Mouse (Mus musculus) v-Abl transformed pro-B cells (cell line): ENCODE measurements around the gene Hoxd4.

ENCODE experiments used
- in situ Hi-C, 2 experiments: fragments of 400-800 bp; cut with MboI; formaldehyde crosslinking; loops; one replicate each; pipeline ENCODE4 v1.15.1; 2025; ENCODE audit not compliant: unreplicated experiment in 2 of 2

Gene Hoxd4

DNA sequence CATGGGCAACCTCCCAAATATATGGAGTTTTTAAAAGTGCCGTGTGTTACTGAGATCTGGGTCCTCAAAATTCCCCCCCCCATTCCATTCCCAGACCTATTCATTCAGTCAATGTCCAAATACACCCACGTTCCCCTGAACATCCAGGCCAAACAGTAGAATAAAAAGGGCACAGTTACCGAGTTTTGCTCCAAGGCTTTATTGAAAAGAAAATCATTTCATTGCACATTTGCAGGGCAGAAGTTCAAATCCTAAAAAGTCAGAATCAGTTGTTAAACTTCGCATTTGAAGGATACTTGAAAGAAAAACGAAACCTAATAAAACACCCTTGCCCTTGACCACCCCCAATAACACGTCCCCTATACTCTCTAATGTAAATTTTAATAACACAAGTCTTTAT, 8.9 kb upstream of the Hoxd4 start:
- in situ Hi-C loops, result loop anchor here (5.0 to 25.0 kb wide), 8 partner anchors 359 to 1259 kb away; no protein-coding TSS in a partner anchor

DNA sequence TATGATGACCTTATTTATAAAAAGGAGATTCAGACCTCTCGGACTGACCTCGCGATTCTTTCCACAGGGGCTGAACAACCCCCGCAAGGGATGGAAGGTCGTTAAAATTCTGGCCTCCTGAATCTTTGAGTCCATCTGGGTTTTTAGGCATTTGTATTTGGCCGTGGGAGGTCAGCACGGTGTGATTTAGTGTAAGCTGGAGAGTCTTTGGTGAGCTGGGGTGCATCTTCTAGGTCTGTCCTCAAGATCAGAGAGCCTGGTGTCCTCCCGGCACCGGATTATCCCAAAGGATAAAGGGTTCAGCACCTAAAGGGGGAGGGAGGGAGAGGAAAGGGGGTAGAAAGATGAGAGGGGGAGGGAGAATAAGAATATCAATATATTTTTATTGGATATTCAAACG, 8.4 kb upstream of the Hoxd4 start:
- in situ Hi-C loops, result loop anchor here (5.0 to 25.0 kb wide), 8 partner anchors 359 to 1259 kb away; no protein-coding TSS in a partner anchor

DNA sequence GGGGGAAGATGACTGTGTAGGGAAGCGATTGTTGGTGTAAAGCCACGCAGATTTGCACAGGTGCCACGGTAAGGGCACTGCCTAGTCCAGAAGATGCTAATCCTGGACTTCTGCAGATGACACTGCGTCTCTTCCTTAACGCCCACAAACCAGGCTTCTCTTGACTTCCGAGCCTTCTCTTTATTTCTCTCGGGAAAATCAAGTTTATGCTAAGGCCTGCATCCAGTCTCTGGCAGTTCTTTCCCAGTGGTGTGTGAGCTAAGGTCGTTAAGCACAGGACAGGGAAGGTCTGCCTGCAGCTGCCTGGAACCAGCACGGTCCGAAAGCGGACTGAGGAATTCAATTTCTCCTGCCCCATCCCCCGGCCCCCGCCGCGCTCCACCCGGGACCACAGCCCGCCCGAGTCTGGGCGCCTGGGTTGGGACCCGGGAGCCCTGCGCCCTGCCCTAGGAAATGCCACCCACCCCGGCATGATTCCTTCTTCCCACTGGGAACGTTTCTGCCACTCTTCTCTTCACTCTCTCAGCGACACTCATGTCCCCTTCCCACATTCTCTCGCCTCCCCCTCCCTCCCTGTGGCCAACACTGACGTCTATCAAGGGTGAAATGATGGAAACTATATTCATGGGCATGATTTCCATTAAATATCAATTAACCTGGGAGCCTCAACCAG, 7.9 kb upstream of the Hoxd4 start:
- in situ Hi-C loops, result loop anchor here (5.0 to 25.0 kb wide), 8 partner anchors 358 to 1258 kb away; no protein-coding TSS in a partner anchor

DNA sequence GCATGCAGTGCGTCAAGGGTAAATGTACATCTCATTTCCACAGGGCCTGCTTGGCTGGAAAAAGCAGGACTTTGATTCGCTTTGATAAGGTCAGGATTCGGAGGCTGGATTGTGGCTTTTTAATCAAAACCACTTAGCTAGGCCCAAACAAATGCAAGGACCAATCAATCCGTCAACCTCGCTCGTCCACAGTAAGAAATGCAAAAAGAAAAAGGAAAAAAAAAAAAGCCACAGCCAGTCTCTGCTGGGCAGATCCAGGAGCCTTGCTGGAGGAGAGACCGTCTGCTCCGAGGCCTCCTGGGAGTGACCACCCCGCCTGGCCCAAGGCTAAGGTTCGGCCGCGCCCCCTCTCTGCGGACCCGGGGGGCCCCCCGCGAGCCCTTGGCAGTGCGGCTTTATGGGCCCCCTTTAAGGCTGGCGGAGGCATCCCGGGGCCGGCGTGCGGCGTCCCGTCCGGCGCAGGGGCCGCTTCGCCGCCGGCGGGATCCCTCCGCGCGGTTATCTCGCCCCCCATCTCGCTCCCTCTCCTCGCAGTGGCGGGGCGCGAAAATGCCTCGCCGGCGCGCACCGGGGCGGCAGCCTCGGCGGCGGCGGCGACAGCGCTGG, 7.2 kb upstream of the Hoxd4 start, which contains the start of gene Hoxd8:
Gene Hoxd8 (plus strand): TSS at position 223 of the 606 bp plus-strand sequence.
- in situ Hi-C loops, result loop anchor here (5.0 to 25.0 kb wide), 8 partner anchors 358 to 1258 kb away; no protein-coding TSS in a partner anchor

DNA sequence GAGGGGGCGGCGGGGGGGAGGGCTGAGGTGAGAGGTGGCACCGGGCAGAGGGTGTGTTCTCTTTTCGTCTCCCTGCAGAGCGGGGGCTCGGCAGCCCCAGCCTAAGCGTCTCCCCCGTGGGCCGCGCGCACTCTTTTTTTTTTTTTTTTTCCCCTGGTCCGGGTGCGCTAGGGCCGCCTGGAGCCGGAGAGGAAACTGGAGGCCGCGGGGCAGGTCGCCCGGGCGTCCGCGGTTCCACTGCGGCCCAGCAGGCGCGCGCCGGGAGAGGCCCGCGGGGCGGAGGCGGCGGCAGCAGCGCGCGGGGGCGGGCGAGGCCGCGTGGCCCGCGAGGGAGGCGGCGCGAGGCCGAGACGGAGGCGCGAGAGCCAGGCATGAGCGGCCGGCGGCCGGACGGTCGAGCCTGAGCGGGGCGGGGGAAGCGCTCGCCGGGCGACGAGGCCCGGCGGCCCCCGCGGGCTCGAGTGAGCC, 6.7 kb upstream of the Hoxd4 start:
- in situ Hi-C loops, result loop anchor here (5.0 to 25.0 kb wide), 8 partner anchors 357 to 1257 kb away; no protein-coding TSS in a partner anchor

DNA sequence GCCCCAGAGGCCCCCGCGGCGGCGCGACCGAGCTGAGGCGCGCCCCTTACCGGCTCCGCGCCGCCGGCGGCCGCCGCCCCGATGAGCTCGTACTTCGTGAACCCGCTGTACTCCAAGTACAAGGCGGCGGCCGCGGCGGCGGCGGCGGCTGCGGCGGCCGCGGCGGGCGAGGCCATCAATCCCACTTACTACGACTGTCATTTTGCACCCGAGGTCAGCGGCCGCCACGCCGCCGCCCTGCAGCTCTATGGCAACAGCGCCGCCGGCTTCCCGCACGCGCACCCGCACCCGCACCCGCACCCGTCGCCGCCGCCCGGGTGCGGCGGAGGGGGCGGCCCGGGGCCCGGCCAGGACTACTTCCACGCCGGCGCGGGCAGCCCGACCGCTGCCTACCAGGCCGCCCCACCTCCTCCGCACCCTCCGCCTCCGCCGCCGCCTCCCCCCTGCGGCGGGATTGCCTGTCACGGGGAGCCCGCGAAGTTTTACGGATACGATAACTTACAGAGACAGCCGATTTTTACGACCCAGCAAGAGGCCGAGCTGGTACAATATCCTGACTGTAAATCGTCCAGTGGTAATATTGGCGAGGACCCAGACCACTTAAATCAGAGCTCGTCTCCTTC, 6.2 kb upstream of the Hoxd4 start:
- in situ Hi-C loops, result loop anchor here (10.0 to 25.0 kb wide), 6 partner anchors 357 to 1257 kb away; no protein-coding TSS in a partner anchor

DNA sequence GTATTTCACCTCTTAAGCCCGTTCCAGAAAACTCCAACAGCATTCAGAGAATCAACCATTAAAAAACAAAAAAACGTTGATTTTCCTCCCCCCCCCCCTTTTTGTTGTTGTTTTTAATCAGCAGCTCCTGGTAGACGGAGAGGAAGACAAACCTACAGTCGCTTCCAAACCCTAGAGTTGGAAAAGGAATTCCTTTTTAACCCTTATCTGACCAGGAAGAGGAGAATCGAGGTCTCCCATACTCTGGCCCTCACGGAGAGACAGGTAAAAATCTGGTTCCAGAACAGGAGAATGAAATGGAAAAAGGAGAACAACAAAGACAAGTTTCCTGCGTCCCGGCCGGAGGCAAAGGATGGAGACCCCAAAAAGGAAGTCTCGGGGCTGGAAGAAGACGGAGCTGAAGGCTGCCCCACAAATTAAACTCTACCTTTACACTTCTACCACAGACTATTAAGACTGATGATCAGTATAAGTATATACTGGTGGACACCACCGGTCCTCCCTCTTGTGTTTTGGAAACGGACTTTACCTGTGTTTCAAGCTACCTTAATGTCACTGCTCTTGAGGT, 5.3 kb upstream of the Hoxd4 start:
- in situ Hi-C loops, result loop anchor here (10.0 to 25.0 kb wide), 6 partner anchors 356 to 1256 kb away; no protein-coding TSS in a partner anchor

DNA sequence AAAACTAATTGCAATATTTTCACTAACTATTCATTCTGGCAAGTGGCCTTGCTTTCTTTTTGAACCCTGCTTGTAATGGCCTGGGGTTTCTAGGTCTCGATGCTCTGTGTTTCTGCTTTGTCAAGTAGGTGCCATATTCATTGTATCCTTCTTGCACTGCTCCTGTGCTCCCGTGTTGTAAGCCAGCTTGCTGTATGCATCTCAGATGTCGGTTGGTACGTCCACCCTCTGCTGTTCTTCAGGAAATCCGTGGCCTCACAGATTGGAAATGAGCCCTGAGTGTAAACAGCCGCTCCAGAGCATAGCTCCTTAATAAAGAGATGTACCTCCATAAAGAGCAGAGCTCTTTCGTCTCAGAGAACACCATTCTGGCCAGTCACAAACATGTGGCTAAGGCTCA, 4.1 kb upstream of the Hoxd4 start:
- in situ Hi-C loops, result loop anchor here (10.0 to 25.0 kb wide), 6 partner anchors 355 to 1255 kb away; no protein-coding TSS in a partner anchor

DNA sequence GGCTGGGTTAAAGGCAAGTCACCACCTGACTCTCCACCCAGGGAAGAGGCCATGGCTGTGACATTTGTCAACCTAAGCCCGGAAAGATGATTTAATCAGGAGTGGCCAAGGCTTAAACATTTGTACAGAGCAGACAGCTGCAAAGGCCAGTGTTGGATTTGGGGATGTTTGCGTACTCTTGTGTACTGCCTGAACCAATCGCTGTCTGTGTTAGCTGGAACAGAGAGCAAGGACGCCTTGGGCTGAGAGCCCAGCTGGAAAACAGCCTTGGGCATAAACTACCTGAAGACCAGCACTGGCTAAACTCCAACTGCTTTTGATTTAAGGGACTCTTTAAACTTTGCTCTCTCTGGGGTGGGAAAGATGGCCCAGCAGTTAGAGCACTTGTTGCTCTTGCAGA, 3.1 kb upstream of the Hoxd4 start:
- in situ Hi-C loops, result loop anchor here (10.0 to 25.0 kb wide), 6 partner anchors 354 to 1254 kb away; no protein-coding TSS in a partner anchor

DNA sequence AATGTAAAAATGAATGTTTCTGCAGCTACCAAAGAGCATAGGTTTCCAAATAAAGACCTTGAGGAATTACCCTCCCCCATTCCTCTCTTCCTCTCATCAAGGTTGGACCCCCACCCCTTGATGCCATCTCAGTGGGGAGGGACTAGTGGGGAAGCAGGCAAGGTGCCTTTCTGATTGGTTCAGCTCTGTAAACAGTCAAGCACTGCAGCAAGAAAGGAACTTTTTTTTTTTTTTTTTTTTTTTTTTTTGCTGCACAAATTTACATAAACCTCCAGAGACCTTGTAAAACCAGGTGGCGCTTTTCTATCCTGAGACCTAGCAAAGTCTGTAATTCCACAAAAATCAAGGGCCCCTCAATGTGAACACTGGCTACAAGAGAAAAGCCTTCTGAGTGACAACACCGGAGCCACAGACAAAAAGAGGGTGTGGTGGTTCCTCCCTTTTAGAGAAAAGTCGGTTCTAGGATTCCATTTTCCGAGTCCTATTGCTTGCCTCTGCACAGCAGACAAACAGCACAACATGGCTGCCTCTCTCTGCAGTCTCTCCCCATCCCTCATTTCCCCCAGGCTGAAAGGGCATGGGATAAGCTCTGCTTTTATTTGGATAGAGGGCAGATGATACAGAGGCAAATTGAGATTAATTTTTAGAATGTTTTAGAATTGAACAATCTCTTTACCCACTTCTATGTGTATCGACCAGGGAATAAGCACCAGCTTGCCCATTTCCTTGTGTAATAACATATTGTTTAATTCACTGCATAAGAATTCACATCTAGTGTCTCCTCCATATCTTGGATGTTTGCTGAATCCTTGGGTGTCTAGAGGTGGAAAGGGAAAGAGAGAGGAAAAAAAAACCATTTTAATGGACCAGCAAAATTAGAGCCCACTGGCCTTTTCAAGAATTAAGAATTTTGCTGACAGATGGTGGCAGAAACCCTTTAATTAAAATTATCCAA, 2.0 kb upstream of the Hoxd4 start:
- in situ Hi-C loops, result loop anchor here (10.0 to 25.0 kb wide), 7 partner anchors 345 to 1253 kb away; no protein-coding TSS in a partner anchor

DNA sequence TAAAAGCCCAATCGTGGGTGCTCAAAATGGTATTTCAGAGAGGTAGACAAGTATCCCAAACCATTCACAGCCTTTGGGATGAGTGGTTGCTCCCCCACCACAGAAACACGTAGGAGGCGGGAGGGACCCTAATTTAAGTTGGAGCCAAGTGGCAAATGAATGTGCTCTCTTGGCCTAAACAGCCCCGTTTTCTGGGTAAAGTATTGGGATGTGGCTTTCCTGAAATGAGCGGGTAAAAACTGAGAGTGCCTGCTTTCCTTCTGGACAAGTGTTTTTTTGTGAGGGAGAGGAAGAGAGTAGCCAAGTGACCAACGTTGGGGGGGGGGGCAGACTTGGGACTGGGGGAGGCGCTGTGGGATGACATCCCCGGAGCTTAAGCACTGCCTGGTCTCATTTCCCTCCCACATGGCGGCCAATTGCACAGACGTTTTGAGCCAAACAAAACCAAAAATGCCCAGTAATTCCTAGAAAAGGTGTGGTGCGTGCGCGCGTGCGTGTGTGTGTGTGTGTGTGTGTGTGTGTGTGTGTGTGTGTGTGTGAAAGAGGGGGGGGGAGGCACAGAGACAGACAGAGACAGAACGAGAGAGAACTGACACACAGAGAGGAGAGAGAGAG, 693 bp upstream of the Hoxd4 start:
- in situ Hi-C loops, result loop anchor here (10.0 to 25.0 kb wide), 5 partner anchors 344 to 1251 kb away; no protein-coding TSS in a partner anchor

DNA sequence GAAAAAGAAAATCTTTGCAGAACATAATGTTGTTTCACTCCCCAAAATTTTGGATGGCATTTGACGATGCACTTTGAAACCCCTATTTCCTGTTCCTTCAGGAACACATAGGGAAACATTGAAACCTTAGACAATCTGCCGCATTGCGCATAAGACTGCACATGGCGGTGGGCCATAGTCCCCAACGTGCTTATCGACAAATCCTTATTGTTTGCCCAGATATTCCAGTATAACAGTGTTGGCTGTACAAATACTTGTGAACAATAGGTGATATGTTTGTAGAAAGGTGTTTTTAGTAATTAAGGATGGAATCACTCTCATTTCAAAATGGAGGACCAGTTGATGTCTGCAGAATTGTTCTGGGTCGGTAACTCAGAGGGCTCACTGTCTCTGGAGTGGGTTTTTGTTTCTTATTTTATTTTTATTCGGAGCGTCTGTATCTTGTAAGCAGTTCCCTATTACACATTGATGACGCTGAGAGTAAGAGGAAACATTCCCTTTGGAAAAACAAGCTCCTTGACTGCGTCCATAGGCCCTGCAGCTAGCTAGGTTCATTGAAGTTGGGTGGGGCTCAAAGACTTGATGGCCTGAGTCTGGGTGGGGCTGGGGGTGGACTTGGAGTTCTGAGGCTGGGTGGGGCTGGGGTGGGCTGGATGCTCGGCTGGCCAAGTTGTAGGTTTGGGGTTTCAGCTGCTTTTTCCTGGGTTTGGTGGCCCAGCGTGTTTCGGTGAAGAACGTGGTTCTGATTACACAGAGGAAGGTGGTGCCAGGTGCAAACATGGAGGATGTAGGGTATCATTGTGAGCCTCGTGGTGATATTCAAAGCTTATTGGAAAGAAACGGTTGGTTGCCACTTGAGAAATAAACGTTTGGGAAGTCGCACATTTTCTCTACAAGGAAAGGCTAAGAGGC, 1.8 kb downstream of the Hoxd4 start:
- in situ Hi-C loops, result loop anchor here (10.0 to 25.0 kb wide), 5 partner anchors 341 to 1249 kb away; no protein-coding TSS in a partner anchor

DNA sequence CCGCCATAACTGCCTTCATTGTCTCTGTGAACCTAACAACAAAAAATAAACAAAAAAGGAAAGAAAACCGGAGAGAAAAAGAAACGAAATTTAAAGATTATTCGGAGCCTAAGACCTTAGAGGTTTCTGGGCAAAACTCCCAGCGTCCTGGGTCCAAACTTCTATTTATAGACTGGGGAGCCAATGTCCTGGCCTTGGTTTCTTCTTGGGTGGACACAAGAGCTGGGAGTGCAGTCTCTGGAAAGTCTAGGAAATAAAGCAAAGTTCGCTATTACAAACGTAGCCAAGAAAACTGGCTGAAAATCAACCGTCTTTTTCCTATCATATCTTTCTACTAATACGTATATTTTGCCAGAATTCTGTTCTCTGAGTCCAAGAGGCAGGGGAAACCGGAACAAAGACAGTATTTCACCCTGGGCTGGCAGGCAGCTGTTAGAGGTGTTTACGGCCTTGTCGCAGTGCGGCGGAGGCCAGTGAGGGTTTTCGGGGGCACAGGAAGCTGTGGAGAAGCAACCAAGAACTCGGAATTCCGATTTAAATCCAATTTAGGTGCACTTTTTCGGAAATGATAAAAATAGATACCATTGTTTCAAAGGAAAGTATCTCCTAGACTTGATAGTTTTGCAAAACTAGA, 2.5 kb downstream of the Hoxd4 start:
- in situ Hi-C loops, result loop anchor here (10.0 to 25.0 kb wide), 5 partner anchors 341 to 1248 kb away; no protein-coding TSS in a partner anchor

DNA sequence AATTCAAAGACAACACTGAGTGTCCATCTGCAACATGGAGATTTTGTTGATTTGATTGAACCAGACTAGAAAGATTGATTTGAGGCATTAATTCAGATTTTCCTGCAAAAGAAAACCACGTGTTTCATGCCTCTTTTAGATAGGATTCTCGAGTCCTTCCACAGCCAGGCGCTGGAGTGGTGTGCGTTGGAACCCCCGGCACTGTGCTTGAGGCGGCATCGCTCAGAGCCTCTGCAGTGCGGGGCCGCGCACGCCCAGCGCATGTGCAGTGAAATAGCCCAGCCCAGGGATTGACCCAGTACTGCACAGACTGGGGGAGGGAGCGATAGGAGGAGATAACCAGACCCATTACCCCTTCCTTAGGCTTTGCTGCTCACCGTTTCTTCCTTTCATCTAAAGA, 3.2 kb downstream of the Hoxd4 start:
- in situ Hi-C loops, result loop anchor here (5.0 to 25.0 kb wide), 7 partner anchors 247 to 1247 kb away; no protein-coding TSS in a partner anchor

DNA sequence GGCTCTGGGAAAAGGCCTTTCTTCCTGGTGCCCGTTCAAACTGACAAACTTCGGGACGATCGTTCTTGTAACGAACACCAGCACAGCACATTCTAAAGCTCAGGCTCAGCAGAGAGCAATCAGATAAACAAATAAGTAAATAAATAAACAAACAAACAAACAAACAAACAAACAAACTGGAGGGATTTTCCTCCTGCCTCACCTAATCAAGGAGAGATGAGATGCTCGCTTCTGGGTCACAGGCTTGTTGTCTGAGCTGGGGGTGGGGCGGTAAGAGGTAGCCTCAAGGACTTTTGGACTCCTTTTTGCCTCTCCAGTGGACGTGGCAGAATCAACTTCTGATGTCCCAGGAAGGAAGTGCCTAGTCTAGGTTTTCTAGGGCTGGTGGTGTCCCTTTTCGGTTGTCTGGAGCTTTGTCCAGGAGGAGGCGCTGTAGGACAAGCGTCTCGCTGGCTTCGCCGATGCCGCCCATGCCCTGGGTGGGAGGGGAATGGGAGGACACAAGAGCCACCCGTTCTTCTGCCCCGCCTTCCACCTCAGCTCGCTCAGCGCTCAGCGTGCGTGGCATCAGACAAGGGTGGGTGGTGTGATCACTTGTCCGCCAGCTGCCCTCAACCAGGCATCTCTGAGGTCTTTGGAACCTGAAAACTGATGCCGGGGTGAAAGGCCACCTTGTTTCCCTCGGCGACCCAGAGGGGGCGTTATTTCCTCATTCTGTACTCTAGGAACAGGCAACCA, 3.9 kb downstream of the Hoxd4 start:
- in situ Hi-C loops, result loop anchor here (5.0 to 25.0 kb wide), 7 partner anchors 247 to 1247 kb away; no protein-coding TSS in a partner anchor

DNA sequence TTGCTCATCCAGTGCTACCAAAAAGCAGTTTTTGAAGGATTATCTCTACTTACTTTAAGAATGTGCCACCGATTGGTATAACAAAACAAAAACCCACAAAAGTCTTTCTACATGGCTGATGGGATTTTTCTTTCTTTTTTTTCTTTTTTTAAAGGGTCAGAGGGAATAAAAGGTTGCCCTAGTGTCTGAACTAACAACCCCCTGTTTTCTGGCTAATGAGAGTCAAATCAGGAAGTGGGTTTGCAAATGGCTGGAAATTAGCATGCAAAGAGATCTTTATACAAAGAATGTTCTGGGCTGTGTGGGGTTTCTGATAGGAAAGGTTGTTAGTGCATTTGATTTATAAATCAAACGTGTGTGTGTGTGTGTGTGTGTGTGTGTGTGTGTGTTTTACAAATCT, 8.7 kb downstream of the Hoxd4 start:
- in situ Hi-C loops, result loop anchor here (25.0 kb wide), 4 partner anchors 342 to 1242 kb away; no protein-coding TSS in a partner anchor
